Mouse (Mus musculus) stomach, postnatal 0 days (tissue): ENCODE results near the gene Sash1.

Source experiments
- CTCF ChIP-seq: IDR thresholded peaks from 2 replicates; pipeline ENCODE4 v1.5.1; 2016; ENCODE audit warnings: antibody characterized with exemption, low read depth, mild to moderate bottlenecking, moderate library complexity
- EP300 ChIP-seq: optimal IDR thresholded peaks from 2 replicates; pipeline ENCODE3; 2016; ENCODE audit warnings: antibody characterized with exemption

DNA sequence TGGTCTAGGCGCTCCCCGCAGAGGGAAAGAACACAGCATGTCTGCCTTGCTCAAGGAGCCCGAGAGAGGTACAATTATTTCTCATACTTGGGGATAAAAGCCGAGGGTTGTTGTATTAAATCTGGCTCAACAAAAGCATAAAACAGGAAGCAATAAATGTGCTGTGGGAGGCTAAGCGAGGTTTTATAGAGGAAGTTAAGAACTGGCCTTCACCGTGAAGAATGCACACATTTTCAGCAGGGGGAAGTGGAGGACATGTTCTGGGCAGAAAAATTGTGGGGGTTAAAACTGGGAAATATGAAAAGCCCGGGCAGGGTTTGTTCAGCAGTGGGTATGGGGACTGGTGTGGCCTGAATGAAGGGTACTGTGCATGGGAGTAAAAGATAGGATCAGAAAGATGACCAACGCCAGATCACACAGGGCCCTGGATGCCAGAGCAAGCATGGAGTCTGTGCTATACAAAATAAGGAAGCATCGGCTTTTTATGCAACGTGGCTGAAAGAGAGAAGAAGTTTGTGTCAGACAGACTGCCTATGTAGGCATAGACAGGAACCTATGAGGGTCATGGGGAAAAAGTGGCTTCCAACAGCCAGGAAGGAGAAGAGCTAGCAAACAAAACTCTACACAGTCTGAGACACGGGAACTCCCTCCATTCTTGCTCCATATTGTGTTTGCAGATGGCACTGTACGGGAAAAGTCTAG is 108.2 kb downstream of the Sash1 start:
- no peak for TF ChIP-seq CTCF
- TF ChIP-seq EP300: no peak
